Mouse (Mus musculus) natural killer cell, adult 2 months (primary cell): ENCODE results near the gene Fam186a.
"Not testable (repeated sequence)": the region's sequence is repeated elsewhere in the genome, so short reads cannot be mapped to it uniquely, and the experiment has no call there.

ENCODE experiments used
- DNase-seq, 2 experiments: peaks; one replicate each; pipeline ENCODE4 v3.0.0; 2022; ENCODE audit warnings: low spot score in 2 of 2

Fam186a gene

DNA sequence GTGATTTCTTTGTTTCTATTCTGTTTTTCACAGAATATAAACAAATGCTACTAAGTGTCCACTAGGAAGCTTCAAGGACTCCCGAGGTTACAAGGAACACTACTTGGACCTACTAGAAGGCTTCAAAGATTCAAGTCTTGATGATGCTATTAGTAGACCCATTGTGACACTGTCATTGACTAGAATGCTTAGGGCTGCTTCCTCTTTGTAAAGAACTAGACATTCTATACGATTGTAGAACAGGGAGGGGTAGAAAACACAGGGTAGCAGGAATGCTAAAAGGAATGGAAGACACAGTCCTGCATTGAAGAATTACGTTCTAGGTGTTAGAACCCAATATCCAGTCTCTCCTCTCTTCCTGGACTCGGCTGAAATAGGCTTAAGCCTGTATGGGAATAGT, at the start of gene Fam186a:
TSS of gene Fam186a (minus strand) at position 101 of the 400 bp plus-strand sequence.
- DNase-seq, result no peak

DNA sequence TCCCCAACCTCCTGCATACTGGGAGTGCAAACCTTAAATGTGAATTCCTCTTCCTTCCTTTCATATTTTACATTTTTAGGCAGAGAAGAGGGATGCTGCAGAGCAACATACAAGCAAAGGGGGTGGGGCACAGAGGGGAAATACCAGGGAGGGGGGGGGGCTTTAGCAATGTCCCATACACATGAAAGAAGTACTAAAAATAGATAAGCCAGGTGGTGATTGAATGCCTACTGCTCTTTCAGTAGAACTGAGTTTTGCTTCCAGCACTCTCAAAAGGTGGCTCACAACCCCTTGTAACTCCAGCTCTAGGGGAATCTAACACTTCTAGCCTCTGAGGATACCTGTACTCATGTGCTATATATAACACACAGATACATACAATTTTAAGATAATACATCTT, 39.3 kb upstream of the Fam186a start:
- no peak for DNase-seq

GRCm38 (mm10) chr15:100004677-100005273, 37.9 kb upstream of the Fam186a start:
- no peak for DNase-seq

GRCm38 (mm10) chr15:99999390-99999789, 32.5 kb upstream of the Fam186a start:
- DNase-seq, result no peak

DNA sequence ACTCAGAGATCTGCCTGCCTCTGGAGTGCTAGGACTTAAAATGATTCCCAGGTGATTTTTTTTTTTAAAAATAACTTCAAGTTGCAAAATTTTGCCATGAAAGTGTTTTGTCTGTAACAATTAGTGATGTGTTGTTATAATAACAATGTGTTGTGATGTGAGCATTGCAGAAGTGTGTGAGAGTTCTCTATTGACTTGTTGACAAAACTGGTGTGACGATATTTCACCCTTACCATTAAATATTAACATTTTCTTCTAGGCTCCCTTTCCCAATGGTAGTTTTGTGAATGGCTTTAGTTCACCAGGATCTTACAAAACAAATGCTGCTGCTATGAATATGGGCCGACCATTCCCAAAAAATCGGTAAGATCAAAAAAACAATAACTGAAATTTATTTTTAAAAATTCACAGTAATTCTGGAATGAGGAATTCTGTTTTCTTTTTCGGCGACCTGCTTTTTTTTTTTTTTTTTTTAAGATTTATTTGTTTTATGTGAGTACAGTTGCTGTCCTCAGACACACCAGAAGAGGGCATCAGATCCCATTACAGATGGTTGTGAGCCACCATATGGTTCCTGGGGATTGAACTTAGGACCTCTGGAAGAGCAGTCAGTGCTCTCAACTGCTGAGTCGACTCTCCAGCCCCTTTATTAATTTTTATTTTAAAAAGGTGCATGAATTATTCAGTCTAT, 30.4 kb upstream of the Fam186a start:
- no peak for DNase-seq

- DNase-seq, result no peak
Observed at GRCm38 (mm10) chr15:99993100-99993499, 26.2 kb upstream of the Fam186a start.

- DNase-seq, result no peak
Observed at GRCm38 (mm10) chr15:99979715-99980114, 12.9 kb upstream of the Fam186a start.

GRCm38 (mm10) chr15:99979266-99979665, 12.4 kb upstream of the Fam186a start:
- DNase-seq, result no peak

DNA sequence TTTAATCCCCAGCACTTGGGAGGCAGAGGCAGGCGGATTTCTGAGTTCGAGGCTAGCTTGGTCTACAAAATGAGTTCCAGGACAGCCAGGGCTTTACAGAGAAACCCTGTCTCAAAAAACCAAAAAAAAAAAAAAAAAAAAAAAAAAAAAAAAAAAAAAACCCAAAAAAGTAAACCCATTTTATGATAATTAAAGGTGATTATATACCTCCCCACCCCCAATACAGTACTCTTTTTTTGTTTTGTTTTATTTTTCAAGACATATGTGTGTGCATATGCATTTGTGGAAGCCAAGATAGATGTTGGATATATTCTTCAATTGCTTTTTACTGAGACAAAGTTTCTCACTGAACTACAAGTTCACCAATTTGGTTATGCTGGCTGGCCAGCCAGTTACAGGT, 9.3 kb upstream of the Fam186a start:
- not testable (repeated sequence) for DNase-seq

GRCm38 (mm10) chr15:99974476-99975220, 7.8 kb upstream of the Fam186a start:
- DNase-seq, result no peak

DNA sequence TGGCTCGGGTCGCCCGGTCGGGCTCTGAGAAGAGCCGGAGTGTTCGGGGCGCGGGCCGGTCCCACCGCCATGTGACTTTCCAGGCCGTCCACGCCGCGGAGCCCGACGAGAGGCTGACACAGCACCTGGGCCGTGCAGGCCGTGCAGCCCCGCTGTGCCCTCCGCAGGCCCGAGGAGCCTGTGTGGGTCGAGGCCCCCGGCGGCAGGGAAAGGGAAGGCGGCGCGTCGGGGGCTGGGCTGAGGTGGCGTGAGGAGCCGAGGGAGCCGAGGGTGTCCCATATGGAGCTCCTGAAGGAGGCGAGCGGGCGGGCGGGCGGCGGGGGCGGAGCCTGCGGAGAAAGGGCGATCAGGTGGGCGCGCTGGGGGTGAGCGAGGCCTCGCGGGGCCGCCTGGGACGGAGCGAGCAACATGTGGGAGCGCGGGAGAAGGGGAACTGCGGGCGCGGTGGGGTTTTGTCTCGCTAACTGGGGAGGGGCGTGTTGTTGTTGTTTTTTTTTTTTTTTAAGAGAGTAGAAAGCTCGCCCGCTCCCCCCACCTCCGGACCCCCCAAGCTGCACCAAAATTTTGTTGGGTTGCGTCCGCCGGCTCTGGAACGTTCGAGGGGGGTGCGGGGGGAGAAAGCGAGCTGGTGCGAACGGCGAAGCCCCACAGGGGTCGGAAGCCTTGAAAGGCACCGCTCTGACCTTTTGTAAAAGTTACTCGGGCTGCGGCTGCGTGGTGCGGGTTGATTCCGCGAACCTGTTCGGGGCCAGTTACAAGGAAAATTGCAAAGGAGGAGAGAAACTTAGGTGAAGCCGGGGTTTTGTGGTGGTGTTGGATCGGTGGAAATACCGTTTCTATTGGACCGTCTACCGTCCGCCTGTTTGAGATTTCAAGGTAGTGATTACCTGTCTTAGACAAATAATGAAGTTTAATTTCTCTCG, 6.4 kb upstream of the Fam186a start:
- DNase-seq, result peak in 1 of 2 experiments; percentile 5

GRCm38 (mm10) chr15:99972361-99972988, 5.6 kb upstream of the Fam186a start:
- DNase-seq, result peak; percentile 94

DNA sequence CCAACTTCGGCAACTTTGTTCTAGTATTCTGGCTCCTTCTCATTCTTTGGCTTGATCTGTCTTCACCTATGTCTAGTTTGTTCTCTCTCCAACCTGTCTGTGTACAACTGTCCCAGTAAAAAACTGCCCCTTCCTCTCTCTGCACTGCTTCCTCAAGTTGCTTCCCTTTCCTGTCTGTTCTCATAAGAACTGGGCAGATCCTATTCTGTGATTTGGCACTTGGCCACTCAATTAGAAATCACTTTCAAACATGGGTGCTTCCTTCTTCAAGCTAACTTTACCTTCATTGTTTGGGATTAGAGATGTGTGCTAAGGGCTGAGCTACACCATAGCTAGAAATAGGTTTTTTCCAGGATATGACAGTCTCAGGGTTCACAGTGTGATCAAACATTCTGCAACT, 3.7 kb upstream of the Fam186a start:
- no peak for DNase-seq

DNA sequence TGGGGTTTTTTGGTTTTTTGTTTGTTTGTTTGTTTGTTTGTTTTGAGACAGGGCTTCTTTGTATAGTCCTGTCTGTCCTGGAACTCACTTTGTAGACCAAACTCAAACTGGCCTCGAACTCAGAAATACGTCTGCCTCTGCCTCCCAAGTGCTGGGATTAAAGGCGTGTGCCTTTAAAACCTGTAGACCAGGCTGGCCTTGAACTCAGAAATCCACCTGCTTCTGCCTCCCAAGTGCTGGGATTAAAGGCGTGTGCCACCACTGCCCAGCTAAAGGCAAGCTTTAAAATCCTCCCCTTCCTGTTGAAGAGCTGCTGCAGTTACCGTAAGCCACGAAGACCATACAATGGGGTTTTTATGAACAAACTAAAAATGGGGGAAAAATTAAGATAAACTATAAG, 2.9 kb upstream of the Fam186a start, which contains the start of gene Larp4:
TSS of gene Larp4 (plus strand) at position 301 of the 400 bp plus-strand sequence.
- not testable (repeated sequence) for DNase-seq

DNA sequence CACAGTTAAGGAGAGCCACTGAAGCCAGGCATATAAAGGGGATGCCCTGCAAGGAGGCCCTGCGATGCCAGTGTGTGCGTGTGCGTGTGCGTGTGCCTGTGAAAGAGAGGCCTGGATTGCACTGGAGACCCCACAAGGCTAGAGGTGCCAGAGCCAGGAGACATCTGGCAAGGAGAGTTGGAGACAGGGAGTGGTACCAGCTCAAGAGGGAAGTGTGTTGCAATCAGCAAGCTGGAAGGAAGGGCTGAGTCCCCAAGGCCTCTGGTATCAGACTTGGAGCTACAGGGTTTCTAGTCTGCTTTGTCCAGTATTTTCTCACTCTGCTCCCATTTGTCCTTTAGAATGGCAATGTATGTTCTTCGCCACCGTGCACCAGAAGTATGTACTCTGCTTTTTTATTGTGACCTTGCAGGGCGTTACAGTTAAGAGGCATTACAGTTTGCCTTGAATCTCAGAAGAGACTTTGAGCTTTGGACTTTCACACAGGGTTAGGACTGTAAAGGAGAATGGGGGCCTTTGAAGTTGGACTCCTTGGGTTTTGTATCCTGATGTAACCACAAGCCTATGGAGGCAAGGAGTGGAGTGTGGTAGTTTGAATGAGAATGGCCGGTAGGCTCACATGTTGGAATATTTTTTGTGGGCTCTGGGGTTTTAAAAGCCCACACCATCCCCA, 1.6 kb downstream of the Fam186a start:
- no peak for DNase-seq

DNA sequence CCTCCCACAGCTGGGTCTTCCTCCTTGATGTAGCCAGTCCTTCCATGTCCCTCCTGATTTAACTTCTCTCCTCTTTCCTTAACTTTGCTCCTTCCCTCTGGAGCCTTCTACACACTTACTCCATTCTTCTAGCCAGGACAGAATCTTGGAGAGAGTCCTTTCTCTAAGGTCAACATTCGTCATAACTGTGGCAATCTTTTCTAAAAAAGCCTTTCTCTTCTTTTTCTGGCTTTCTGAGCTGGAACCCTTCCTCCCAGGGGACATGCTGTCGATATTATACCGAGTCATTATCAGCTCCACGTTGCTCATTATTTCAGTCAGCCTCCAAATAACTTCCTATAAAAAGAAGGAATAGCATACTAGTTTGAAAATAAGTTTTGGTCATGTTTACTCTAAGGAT, 11.5 kb downstream of the Fam186a start:
- DNase-seq, result no peak

- DNase-seq, result no peak
Observed at GRCm38 (mm10) chr15:99940970-99941630, 25.8 kb downstream of the Fam186a start.

GRCm38 (mm10) chr15:99940426-99940825, 26.4 kb downstream of the Fam186a start:
- no peak for DNase-seq

GRCm38 (mm10) chr15:99937841-99938240, 29.0 kb downstream of the Fam186a start:
- no peak for DNase-seq

DNA sequence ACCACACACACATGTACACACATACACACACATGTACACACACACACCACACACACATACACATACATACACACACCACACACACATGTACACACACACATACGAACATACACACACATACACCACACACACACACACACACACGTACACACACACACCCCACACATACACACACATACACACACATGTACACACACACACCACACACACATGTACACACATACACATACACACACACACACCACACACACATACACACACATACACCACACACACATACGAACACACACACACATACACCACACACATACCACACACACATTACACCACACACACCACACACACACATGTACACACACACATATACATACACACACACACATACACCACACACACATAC, 30.2 kb downstream of the Fam186a start:
- no peak for DNase-seq
